Mouse (Mus musculus): Measurements from ENCODE around the gene Drd5. TPM values are rescaled to one million over a fixed set of nuclear protein-coding genes. Genes with fewer than 3 reads are reported as not detected.

Drd5 gene
- total RNA-seq (2021), result 1 to 10 TPM; 1.4 to 2.0 TPM
- long read RNA-seq, experiment 1, partial matches to known transcripts, result 0 of 1 reads
- long read RNA-seq, experiment 1, other reads (novel, unspliced or antisense), result 0 of 1 reads
- long read RNA-seq, experiment 2, result 0 reads

- no peak for DNase-seq (ENCODE audit: extremely low spot score in 1 of 2, low spot score in 2 of 2)
- intact Hi-C loops (cut with DNase I), result no loop called here
- no peak for TF ChIP-seq CTCF (IDR thresholded peaks at IDR 0.05)
- peak within 1 kb of the TSS; percentile 38 for H3K4me3 ChIP-seq
- no peak within 1 kb of the TSS for H3K27ac ChIP-seq
These were observed at the start of gene Drd5 for GRCm38 (mm10) chr5:38318966-38319786. TSS of gene Drd5 (plus strand) at chr5:38319367.

- TF ChIP-seq CTCF (IDR thresholded peaks at IDR 0.05), result no peak
- intact Hi-C loops (cut with DNase I), result no loop called here
- DNase-seq (ENCODE audit: extremely low spot score in 1 of 2, low spot score in 2 of 2), result no peak
- Histone ChIP-seq H3K27ac (no peak overlapping the region), H3K4me3 (no peak overlapping the region)
These were observed 48.2 kb upstream of the Drd5 start for GRCm38 (mm10) chr5:38270942-38271341.

DNA sequence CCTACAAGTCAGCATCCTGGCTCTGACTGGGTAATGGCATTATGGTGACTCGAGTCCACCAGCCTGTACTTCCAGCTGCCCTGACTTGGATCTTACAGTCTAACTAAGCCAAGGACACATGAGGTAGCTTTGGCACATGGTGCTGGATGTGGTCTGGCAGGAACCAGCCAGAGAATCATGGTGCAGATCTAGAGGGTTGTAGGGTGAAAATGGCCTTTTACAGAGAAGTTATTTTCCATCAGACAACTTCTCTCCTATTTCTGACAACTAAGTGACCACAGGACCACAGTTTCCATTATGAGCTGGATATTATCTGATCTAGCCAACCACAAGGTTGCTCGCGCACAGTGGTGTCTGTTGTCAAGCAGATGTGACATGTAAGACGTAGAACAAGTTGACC lies 45.3 kb upstream of the Drd5 start:
- Histone ChIP-seq H3K4me3 (no peak overlapping the region), H3K27ac (no peak overlapping the region)
- TF ChIP-seq CTCF (IDR thresholded peaks at IDR 0.05), result no peak
- no peak for DNase-seq (ENCODE audit: extremely low spot score in 1 of 2, low spot score in 2 of 2)
- intact Hi-C loops (cut with DNase I), result no loop called here

DNA sequence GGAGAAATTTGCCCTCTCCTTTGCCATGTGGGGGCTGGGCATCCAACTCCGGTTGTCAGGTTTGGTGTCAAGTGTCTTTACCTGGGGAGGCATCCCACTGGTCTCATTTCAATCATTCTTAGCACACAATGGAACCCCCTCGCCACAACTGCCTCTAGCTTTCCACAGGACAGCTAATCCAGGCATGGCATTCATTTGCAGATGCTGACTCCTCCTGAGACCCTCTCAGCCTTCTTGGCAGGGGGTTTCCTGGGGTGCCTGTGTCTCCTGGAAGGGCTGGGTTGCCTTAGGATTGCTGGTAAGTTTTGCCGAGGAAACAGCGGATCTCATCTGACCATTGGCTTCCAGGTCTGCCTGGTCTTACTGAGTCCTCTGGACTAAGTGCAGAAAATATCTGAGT lies 43.4 kb upstream of the Drd5 start, which contains the start of gene Otop1:
Gene Otop1 (plus strand): TSS at position 202 of the 400 bp plus-strand sequence.
- no peak within 1 kb of the TSS for H3K27ac ChIP-seq
- DNase-seq (ENCODE audit: extremely low spot score in 1 of 2, low spot score in 2 of 2), result no peak
- no peak for TF ChIP-seq CTCF (IDR thresholded peaks at IDR 0.05)
- intact Hi-C loops (cut with DNase I), result no loop called here
- no peak within 1 kb of the TSS for H3K4me3 ChIP-seq

DNA sequence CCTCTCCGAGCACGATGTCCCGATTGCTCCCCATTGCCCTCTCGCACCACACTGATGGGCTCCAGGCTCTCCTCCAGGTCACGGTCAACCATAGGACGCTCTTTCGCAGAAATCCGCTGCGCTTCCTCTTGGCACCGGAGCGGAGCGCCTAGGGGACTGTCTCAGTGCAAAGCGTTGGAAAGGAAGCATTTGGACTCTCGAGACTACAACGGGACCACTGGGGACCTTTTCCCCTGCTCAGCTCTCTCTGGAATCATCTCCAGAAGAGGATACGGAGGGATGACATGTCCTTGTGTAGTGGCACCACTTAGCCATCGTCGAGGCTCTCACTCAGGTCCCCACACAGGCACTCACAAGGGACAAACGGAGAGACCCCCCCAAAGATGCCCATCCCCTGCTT lies 42.7 kb upstream of the Drd5 start:
- intact Hi-C loops (cut with DNase I), result no loop called here
- TF ChIP-seq CTCF (IDR thresholded peaks at IDR 0.05), result no peak
- no peak for DNase-seq (ENCODE audit: extremely low spot score in 1 of 2, low spot score in 2 of 2)
- H3K4me3 ChIP-seq, result no peak overlapping the region
- no peak overlapping the region for H3K27ac ChIP-seq

GRCm38 (mm10) chr5:38277098-38277866 lies 41.9 kb upstream of the Drd5 start:
- no peak for TF ChIP-seq CTCF (IDR thresholded peaks at IDR 0.05)
- intact Hi-C loops (cut with DNase I), result no loop called here
- DNase-seq (ENCODE audit: extremely low spot score in 1 of 2, low spot score in 2 of 2), result no peak
- 0 out of 2 replicates have a peak overlapping the region, but pooled peaks have one; percentile 11 for H3K4me3 ChIP-seq
- H3K27ac ChIP-seq, result no peak overlapping the region

- no peak for TF ChIP-seq CTCF (IDR thresholded peaks at IDR 0.05)
- H3K27ac ChIP-seq, result no peak overlapping the region
- H3K4me3 ChIP-seq, result no peak overlapping the region
- intact Hi-C loops (cut with DNase I), result no loop called here
- no peak for DNase-seq (ENCODE audit: extremely low spot score in 1 of 2, low spot score in 2 of 2)
These were observed 41.1 kb upstream of the Drd5 start for GRCm38 (mm10) chr5:38277936-38278600.

- DNase-seq (ENCODE audit: extremely low spot score in 1 of 2, low spot score in 2 of 2), result no peak
- intact Hi-C loops (cut with DNase I), result no loop called here
- Histone ChIP-seq H3K27ac (no peak overlapping the region), H3K4me3 (no peak overlapping the region)
- no peak for TF ChIP-seq CTCF (IDR thresholded peaks at IDR 0.05)
These were observed 39.1 kb upstream of the Drd5 start for GRCm38 (mm10) chr5:38280075-38280474.

- no peak for DNase-seq (ENCODE audit: extremely low spot score in 1 of 2, low spot score in 2 of 2)
- no peak for TF ChIP-seq CTCF (IDR thresholded peaks at IDR 0.05)
- intact Hi-C loops (cut with DNase I), result no loop called here
- H3K4me3 ChIP-seq, result no peak overlapping the region
- no peak overlapping the region for H3K27ac ChIP-seq
These were observed 33.4 kb upstream of the Drd5 start for GRCm38 (mm10) chr5:38285724-38286123.

DNA sequence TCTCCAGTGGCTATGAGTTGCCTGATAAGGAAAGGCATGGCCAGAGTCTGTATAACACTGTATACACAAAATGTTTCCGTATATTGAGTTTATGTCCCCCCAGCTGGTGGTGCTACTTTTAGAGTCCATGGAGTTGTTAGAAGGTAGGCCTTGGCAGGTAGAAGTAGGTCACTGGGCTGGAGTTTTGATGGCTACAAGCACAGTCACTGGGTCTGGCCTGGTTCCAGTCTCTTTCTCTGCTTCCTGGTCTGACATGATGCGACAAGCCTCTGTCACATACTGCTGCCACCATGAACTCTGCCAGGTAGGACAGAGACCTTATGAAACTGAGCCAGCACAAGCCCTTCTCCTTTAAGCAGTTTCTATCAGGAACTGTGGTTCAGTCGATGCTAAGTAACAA lies 30.7 kb upstream of the Drd5 start:
- no peak for DNase-seq (ENCODE audit: extremely low spot score in 1 of 2, low spot score in 2 of 2)
- Histone ChIP-seq H3K27ac (no peak overlapping the region), H3K4me3 (no peak overlapping the region)
- intact Hi-C loops (cut with DNase I), result no loop called here
- no peak for TF ChIP-seq CTCF (IDR thresholded peaks at IDR 0.05)

DNA sequence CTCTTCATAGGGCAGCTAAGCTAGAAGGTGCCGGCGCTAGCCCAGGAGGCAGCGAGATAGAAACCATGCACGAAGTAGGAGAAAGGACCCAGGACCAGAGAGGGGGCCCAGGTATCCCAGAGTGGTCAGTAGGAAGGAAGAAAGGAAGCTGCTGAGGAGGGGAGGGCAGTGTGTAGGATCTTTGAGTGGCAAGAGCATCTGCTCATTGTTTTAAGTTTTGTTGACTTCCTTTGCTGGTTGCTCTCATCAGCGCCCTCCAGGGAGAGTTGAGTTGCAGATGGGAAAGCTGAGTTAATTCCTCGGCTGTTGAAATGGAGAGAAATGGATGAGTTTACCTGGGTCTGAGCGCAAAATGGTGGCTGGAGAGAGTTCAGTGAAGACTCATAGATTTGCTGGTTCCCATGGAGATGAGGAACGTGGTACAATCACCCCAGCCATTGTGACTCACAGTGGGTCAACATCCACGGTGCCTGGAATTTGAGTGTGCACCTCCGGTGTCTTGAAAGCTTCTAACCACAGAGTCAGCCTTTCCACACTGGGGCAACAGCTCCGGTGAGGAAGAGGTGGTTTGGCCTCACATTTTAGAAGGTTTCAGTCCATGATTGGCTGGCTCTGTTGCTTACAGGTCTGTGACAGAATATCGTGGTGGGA lies 17.3 kb upstream of the Drd5 start:
- no peak overlapping the region for H3K4me3 ChIP-seq
- H3K27ac ChIP-seq, result no peak overlapping the region
- no peak for DNase-seq (ENCODE audit: extremely low spot score in 1 of 2, low spot score in 2 of 2)
- intact Hi-C loops (cut with DNase I), result no loop called here
- no peak for TF ChIP-seq CTCF (IDR thresholded peaks at IDR 0.05)

Data from left cerebral cortex, adult 2 months (tissue).